Mouse (Mus musculus) CD4-positive, CD25-positive, alpha-beta regulatory T cell, adult 2 months (primary cell): ENCODE measurements around the gene Naa40.
A peak's percentile ranks its signal among the peaks of the same experiment; 100 is the strongest.

Experiments
- DNase-seq: peaks from one replicate; pipeline ENCODE4 v3.0.0-alpha.2; 2012; ENCODE audit warnings: low read depth, low spot score

The Naa40 gene

GRCm38 (mm10) chr19:7183419-7183818 lies 57.6 kb downstream of the Naa40 start:
- DNase-seq, result no peak

- peak; percentile 28 for DNase-seq
Measured at GRCm38 (mm10) chr19:7182273-7182949, 58.6 kb downstream of the Naa40 start.

GRCm38 (mm10) chr19:7181496-7181895 lies 59.5 kb downstream of the Naa40 start:
- DNase-seq, result no peak

GRCm38 (mm10) chr19:7180756-7181405 lies 60.1 kb downstream of the Naa40 start:
- DNase-seq, result no peak

DNA sequence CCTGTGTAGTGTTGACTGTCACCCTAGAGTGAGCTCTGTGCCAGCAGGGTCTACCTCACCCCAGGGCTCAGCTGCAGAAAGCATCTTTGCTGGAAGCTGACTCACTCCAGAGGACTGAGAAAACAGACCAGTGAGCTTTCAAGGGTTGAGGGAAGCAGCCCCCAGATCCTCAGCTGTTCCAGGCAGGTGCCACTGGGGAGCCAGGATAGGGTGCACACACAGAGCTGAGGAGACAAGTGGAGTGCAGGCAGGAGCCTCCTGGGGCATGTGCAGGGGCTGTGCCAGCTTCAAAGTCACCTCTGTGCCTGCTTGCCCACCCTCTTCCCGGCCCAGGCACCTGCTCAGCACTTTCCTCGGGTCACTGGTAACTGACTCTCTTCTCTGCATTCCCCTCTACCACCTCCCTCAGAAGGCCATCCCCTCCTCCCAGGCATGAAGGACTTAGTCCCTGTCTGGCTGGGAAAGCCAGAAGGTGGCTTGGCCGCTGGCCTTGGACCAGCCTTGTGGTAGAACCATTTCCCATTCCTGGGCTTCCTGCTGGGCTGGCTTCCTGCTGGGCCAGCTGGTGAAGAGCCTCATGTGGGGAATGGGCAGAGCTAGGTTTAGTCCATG lies 62.0 kb downstream of the Naa40 start:
- DNase-seq, result no peak

DNA sequence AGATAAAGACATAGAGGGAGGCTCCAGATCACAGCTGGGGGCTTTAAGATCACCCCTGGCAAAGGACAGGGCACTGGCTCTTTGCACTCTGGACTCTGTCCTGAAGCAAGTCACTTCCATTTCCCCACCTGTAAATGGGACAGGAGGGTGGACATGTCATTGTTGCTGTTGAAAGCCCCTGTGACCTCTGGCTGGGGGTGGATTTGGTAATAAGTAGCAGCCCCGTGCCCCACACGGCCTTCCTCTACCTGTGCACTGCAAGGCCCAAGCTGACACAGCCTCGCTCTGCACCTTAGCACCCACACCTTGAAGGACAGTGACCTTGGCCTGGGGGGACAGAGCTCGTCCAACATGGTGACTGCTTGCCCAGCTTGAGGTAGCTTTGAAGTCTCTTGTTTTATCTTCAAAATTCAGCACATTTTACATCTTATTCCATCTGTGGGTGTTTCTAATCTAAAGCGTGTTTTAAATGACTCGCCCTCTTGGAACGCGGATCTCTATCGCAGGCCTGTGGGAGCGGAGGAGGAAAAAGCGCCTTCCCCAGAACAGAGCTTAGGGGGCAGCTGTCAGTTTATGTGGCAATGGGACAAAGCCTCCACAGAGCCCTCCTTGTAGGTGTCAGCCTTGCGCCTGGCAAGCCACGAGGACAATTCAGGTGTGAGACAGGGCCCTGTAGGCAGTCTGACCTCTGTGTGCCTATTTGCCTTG lies 63.0 kb downstream of the Naa40 start:
- DNase-seq, result no peak

DNA sequence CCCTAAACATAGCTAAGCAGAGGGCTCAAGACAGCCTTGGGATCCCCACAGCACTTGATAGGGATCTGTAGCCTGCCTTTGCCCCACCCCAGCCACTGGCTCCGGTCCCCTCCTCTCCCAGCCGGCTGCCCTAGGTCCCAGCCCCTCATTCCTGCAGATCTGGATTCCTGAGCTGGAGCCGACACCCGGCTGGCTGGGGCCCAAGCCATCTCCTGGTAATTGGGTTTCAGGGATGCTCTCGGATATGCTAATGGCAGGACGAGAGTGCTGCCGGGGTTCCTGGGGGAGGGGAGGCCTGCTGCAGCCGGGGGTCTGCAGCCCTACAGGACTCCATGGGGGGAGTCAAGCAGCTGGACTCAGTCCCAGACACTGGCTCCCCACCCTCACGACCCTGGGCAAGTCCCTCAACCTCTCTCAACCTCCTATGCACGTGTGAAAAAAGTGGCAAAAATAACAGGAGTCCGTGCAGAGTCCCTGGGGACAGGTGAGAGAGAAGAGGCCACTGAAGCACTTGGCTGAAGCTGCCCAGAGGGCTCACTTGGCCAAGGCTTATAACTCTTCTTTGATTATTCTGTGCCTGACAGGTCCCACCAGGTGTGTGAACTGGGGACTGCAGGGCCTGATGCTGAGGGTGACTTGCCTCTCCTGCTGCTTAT lies 64.8 kb downstream of the Naa40 start:
- DNase-seq, result no peak
